Mouse (Mus musculus) megakaryocyte, adult 5-6 weeks (primary cell): ENCODE data around the gene BC024978. TPM values are rescaled to one million over a fixed set of nuclear protein-coding genes. Genes with fewer than 3 reads are reported as not detected.

ENCODE experiments used
- ATAC-seq: 2 replicates; pipeline ENCODE4 v1.8.0; 2016; ENCODE audit warnings: mild to moderate bottlenecking, inconsistent platforms; ENCODE audit not compliant: poor library complexity, severe bottlenecking
- total RNA-seq, 2 experiments: library from RNA; stranded (forward) in 1 of 2; stranded (reverse) in 1 of 2; fragments of 153-499, 151-499 nt in 1 of 2; fragments of 221-1000, 200-1000 nt in 1 of 2; gene quantifications; 2 replicates each; pipeline versions ENCODE4 v1.2.3 to v1.2.4; 2015 to 2017

The BC024978 gene
- total RNA-seq (2015) (4.0 and 8.5 TPM in 2 replicates), total RNA-seq (2017) (0.51 and 0.73 TPM in 2 replicates)

DNA sequence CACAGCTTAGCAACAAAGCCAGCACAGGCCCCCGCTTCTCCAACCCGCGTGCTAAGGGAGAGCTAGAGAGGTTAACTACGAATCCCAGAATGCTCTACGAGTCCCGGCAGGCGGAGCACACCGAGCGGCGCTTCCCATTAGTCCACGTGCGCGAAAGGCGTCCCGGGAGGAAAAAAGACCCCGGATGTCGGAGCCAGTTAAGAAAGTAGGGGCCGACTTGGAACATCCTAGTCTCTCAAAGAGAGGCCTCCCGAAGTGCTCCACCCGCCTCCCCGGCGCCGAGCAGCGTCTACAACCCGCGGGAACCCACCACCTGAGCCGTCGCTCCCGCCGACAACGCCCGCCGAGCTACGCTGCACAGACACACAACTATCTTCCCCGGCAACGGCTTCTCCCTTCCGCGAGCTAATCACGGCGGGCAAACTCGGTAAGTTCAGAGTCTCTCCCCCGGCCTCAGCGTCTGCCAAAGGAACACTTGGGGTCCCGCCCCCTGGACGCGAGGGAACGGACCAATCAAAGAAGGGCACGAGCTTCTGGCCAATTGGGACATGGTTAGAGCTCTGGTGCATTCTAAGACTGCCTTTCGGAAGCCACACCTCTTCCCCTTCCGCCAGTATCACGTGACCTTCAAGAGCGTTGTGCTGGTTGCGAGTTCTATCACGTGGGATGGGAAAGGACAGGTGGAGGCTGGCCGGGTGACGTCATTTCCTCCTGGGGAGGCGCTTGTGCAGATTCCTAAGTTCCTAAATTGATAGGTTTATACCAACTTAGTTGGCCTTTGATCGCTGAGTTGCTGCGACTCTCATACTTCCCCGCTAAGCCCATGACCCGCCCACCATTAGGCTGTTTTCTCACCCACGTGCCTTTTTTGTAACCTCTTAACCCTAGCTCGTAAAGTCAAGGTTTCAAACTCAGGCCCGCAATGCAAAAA lies at the start of gene BC024978, which contains the start of gene Snrpa:
Gene BC024978 (plus strand): TSS at position 101 of the 931 bp plus-strand sequence.
Gene Snrpa (minus strand): TSS at position 591 of the 931 bp plus-strand sequence.
- ATAC-seq, result peak; percentile 96

- ATAC-seq, result no peak
These were observed 42.3 kb upstream of the BC024978 start, which contains the start of gene Cyp2t4 for GRCm38 (mm10) chr7:27153205-27153764. Gene Cyp2t4, plus strand, starts transcription at chr7:27153714.

DNA sequence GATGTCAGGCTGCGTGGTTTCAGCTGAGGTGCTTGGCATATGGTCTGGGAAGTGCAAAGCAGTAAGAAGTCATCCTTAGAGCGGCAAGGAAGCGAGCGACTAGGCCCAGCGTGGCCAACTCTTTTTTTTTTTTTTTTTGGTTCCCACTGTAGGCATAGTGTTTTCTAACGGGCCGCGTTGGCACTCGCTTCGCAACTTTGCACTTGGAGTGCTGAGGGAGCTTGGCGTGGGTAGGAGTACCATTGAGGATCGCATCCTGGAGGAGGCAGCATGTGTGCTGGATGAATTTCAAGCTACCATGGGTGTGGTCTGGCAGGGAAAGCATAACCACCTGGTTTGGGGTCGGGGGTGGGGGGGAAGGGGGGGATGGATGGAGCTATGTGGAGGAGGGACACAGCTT lies 39.6 kb upstream of the BC024978 start:
- ATAC-seq, result no peak

- no peak for ATAC-seq
These were observed 37.4 kb upstream of the BC024978 start for GRCm38 (mm10) chr7:27158171-27158570.

DNA sequence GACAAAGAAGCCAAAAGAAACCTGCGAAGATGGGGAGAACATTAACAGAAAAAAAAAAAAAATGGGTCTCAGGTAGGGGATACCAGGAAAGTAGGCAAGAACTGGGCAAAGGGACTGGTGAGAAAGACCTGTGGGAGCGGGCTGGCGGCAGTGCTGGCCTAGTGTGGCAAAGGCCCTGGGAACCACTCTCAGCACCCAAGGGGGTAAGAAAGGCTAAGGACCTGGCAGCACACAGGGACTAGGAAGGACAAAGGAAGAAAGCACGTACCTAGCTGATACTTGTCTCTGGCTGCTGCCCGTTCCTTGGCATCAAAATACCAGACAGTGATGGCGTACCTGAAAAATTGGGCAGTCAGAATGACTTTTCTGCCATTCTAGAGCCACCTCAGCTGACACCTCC lies 36.3 kb upstream of the BC024978 start:
- no peak for ATAC-seq

DNA sequence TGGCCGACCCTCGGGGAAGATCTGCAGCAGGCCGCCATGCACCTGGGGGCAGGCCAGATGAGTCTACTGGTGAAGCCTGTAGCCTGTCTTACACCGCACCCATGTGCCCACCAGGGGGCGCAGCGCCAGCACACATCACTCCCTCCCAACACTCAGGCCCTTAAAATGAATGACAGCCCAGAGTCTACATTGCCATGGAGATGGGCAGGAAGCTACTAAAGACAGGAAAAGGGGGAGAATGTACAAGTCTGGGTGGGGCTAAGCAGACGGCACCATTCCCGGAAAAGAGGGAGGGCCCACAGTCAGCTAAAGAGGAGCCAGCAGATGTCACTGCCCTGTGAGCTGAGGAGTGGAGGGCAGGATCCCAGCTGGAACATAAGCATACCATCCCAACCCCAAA lies 35.7 kb upstream of the BC024978 start:
- ATAC-seq, result peak; percentile 94

- ATAC-seq, result no peak
These were observed 34.7 kb upstream of the BC024978 start for GRCm38 (mm10) chr7:27160921-27161320.

GRCm38 (mm10) chr7:27161744-27162143 lies 33.8 kb upstream of the BC024978 start:
- no peak for ATAC-seq

- no peak for ATAC-seq
These were observed 32.7 kb upstream of the BC024978 start for GRCm38 (mm10) chr7:27162780-27163449.

GRCm38 (mm10) chr7:27163450-27163805 lies 32.2 kb upstream of the BC024978 start:
- ATAC-seq, result no peak

- ATAC-seq, result no peak
These were observed 31.3 kb upstream of the BC024978 start for GRCm38 (mm10) chr7:27164112-27164947.

DNA sequence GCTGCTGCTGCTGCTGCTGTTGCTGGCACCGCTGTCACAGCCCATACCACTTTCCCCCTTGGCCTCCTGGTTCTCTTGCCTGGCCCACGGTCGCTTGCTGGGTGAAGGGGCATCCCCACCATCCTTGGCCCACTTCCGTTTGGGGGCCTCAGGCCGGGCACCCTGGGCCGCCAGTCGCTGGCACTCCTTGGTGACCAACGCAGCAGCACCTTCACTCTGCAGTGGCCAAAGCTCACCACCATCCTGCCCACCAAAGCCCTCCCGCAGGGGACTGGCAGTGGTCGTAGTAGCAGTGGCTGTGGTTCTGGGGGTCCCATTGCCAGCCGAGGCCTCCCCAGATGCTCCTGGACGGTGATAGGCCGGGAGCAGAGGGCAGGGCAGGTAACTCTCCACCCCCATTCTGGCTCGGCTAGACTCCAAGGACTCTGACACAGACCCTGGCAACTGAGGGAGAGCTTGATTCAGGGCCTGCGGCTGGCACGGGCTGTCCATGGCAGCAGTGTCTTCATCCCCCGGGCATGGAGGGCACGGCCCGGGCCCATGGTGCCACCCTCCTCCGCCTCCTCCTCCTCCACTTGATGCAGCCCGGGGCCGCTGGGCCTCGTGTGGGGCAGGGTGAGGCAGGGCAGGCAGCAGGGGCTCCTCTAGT lies 30.4 kb upstream of the BC024978 start:
- no peak for ATAC-seq

GRCm38 (mm10) chr7:27165696-27166095 lies 29.9 kb upstream of the BC024978 start:
- no peak for ATAC-seq

DNA sequence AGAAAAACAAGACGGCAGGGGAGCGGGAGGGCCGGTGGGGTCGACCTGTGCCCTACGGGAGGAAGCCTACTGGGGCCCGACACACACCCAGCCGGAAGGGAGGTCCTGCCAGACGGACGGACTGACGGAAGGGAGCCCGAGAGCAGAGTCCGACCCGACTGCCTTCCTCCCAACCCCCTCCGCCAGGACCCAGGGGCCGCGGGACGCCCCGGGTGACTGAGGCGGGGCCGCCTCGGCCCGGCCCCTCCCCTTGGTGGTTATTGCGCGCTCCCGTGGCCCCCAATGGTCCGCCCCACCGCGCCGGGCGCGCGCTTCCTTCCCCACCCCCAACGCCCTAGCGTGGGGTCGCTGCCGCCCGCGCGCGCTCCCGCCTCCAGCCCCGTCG lies 29.4 kb upstream of the BC024978 start:
- ATAC-seq, result peak; percentile 77

GRCm38 (mm10) chr7:27166614-27167474 lies 28.7 kb upstream of the BC024978 start, which contains the start of gene Egln2:
Gene Egln2, minus strand, starts transcription at chr7:27166802.
- ATAC-seq, result peak; percentile 69

DNA sequence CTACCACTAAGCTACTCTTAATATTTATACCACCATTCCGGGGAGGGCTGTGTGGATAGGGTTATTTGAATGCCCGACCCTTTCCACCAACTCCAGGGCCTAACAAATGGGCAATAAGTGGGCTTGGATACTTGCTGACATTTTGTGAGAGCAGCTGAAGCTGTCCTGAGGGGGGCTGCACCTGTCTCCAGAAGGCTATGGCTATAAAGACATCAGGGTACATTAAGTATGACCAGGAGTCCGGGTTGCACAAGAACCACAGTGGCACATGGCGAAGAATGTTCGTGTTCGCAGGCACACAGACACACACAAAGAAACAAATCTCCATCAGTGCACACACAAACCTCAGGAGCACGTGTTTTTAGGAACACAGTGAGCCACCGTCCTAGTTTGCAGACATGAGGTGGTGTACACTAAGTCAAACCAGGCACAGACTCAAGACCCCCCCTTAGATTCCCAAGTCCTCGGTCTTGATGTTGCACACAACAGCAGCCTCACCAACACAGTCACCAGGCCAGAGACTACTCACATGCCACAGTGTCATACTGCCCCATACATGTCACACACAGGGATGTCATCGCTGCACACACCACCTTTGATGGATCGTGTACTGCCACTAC lies 28.0 kb upstream of the BC024978 start:
- ATAC-seq, result peak; percentile 4; the same call in 1 of the 2 replicates

- no peak for ATAC-seq
These were observed 27.2 kb upstream of the BC024978 start for GRCm38 (mm10) chr7:27168371-27168770.

GRCm38 (mm10) chr7:27170981-27171380 lies 24.6 kb upstream of the BC024978 start:
- no peak for ATAC-seq

GRCm38 (mm10) chr7:27174496-27174895 lies 21.1 kb upstream of the BC024978 start:
- ATAC-seq, result no peak
